Mouse (Mus musculus): ENCODE results near the gene Ipo4. TPM values are rescaled to one million over a fixed set of nuclear protein-coding genes. Genes with fewer than 3 reads are reported as not detected.

Ipo4 gene
- total RNA-seq, 2 experiments from 2014 or later = 96.8 to 108 TPM

- peak in 1 of 2 experiments; percentile 18 for DNase-seq (ENCODE audit: low spot score in 2 of 2)
Observed at GRCm38 (mm10) chr14:55634874-55635522, 759 bp downstream of the Ipo4 start.

GRCm38 (mm10) chr14:55629312-55629711, 6.4 kb downstream of the Ipo4 start:
- DNase-seq (ENCODE audit: low spot score in 2 of 2) = no peak

- DNase-seq (ENCODE audit: low spot score in 2 of 2) = no peak
Observed at GRCm38 (mm10) chr14:55628077-55628827, 7.5 kb downstream of the Ipo4 start.

GRCm38 (mm10) chr14:55618486-55619195, 17.1 kb downstream of the Ipo4 start:
- DNase-seq (ENCODE audit: low spot score in 2 of 2) = no peak

- DNase-seq (ENCODE audit: low spot score in 2 of 2) = no peak
Observed at GRCm38 (mm10) chr14:55617822-55618221, 17.9 kb downstream of the Ipo4 start, which contains the start of gene Rec8. TSS of gene Rec8 (plus strand) at chr14:55618037.

DNA sequence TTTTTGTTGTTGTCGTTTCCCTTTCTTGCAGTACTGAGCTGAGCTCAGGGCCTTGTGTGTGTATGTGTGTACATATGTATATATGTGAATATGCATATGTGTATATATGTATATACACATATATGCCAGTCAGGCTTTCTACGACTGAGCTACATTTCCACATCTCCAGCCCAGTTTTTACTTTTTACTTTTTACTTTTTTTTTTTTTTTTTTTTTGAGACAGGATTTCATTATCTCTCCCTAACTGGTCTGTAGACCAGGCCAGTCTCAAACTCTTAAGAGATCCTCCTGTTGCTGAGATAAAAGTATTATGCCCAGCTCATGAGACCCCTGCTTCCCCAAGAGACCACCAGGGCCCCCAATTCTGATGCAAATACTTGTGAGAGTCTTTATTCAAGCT, 18.9 kb downstream of the Ipo4 start:
- no peak for DNase-seq (ENCODE audit: low spot score in 2 of 2)

- no peak for DNase-seq (ENCODE audit: low spot score in 2 of 2)
Observed at GRCm38 (mm10) chr14:55615876-55616275, 19.9 kb downstream of the Ipo4 start.

DNA sequence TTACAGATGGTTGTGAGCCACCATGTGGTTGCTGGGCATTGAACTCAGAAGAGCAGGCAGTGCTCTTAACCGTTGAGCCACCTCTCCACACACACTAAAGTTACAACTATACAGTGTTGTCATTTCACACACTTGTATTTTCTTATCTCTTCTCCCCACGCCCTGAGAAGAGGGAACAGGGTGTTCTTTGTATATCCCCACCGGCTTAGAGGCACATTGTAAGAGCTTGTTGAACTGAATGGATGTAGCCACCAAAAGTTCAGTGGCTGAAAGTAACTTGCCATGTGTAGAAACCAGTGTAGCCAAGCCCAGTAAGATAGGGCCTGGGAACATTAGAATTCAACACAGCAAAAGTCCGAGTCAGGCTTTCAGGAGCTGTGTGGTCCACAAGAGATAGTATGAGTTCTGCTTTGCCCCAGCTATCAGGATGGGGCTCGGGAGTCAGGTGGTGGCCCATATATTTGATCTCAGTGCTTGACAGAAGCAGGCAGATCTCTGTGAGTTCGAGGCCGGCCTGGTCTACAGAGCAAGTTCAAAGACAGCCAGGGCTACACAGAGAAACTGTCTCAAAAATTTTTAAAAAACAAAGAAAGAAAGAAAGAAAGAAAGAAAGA, 21.1 kb downstream of the Ipo4 start:
- no peak for DNase-seq (ENCODE audit: low spot score in 2 of 2)

DNA sequence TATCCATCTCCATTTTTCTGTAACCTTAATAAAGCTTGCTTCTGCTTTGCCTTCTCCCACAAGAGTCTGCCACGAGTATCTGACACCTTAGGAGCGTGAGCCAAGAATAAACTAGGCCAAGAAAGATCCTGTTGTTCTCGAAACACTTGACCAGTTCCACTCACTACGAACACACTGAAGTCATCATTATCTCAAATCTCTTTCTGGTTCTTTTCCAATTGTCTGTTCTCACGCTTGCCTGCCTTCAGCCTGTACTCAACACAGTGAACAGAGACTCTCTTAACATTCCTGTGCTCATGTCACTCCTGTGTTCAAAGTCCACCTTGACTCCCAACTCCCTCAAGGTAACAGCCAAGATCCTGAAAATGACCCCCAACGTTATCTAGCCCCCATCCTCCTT, 22.4 kb downstream of the Ipo4 start:
- no peak for DNase-seq (ENCODE audit: low spot score in 2 of 2)

GRCm38 (mm10) chr14:55608339-55608738, 27.4 kb downstream of the Ipo4 start:
- no peak for DNase-seq (ENCODE audit: low spot score in 2 of 2)

GRCm38 (mm10) chr14:55605743-55606459, 29.9 kb downstream of the Ipo4 start:
- no peak for DNase-seq (ENCODE audit: low spot score in 2 of 2)

DNA sequence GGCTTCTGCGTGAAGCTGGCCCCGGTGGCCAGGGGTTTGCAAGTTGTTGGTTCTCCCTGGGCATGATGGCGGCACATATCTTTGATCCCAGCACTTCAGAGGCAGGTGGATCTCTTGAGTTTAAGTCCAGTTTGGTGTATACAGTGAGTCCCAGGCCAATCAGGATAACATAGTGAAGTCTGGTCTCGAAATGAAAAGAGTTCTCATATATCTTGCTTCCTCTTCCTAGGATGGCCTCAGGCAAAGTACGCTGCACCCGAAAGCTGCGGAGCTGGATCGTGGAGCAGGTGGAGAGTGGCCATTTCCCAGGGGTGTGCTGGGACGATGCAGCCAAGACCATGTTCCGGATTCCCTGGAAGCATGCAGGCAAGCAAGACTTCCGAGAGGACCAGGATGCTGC, 30.9 kb downstream of the Ipo4 start:
- DNase-seq (ENCODE audit: low spot score in 2 of 2) = no peak

DNA sequence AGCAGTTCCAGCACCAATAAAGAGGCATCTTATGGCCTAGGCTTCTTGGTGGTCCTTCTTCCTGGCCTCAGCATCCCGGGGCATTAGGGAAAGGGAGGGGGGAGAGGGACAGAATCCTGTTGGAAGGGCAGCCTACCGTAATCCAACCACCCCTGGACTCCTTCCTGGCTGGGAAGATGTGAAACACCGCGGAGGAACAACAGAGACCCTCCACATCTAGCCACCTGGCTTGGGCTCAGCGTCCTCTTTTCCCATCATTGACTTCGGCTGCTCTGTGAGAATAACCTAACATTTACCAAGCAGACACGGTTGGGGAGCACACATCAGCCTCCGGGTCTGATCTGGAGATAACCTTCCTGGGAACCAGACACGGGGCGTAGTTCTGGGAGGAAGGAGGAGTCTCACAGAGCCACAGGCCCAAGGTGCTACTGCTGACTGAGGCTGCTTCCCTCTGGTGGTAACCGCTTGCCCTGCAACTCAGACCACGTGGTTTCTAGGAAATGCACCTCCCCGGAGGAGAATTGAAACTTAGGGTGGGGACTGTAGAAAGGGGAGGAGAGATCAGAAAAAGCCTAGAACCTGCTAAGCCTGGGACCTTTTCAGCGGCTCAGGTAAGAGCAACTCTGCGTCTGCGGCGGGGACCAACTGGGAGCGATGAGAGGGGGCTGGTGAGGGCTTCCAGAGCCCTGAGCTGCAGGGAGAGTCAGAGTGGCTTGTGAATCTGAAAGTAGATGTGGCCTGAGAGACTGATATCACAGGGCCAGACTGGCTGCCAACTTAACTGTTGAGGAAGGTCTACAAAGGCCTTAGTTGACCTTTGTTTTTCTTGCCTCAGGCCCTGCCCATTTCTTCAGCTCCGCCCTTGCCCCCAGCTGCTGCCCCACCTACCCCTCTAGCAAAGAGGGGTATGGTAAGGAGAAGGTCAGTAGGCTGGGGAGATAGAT, 31.9 kb downstream of the Ipo4 start:
- peak; percentile 70 to 88 for DNase-seq (ENCODE audit: low spot score in 2 of 2)

GRCm38 (mm10) chr14:55603271-55603632, 32.5 kb downstream of the Ipo4 start, which contains the start of gene Irf9:
TSS of gene Irf9 (plus strand) at chr14:55603571.
- DNase-seq (ENCODE audit: low spot score in 2 of 2) = no peak

GRCm38 (mm10) chr14:55598521-55599390, 37.0 kb downstream of the Ipo4 start:
- no peak for DNase-seq (ENCODE audit: low spot score in 2 of 2)

- DNase-seq (ENCODE audit: low spot score in 2 of 2) = no peak
Observed at GRCm38 (mm10) chr14:55596036-55596690, 39.6 kb downstream of the Ipo4 start.

- DNase-seq (ENCODE audit: low spot score in 2 of 2) = no peak
Observed at GRCm38 (mm10) chr14:55592226-55592625, 43.5 kb downstream of the Ipo4 start.

DNA sequence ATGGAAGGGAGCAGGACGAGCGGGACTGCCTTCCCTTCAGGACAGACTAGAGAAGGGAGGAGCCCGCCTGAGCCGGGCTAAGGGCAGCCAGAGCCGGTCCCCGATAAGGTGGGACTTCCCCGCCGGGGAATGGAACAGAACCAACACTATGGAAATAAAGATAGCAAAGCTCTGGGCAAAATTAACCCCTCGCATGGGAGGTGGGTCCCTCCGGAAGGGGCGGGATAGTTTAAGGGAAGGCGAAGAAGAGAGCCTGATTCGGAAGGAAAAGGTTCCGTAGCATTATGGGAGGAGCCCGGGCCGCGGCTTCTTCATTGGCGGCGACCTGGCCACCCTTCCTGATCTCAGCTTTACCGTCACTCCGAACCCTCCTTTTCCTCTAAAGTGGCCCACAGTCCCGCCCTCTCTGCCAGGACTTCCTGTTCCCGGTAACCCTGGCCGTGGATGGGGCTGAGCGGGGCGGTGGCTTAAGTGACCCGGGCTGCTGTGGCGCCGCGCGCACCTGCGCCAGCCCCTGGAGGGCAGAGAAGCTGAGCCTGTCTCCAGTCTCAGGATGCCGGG, 44.3 kb downstream of the Ipo4 start, which contains the start of gene Rnf31:
TSS of gene Rnf31 (plus strand) at position 378 of the 561 bp plus-strand sequence.
- DNase-seq (ENCODE audit: low spot score in 2 of 2) = peak; percentile 74 to 87
